8 mouse cellular contexts compared by ENCODE assay signal in genomic region chr8:91069834-91070233, GRCm38 (mm10). TPM values are rescaled to one million over a fixed set of nuclear protein-coding genes. Genes with fewer than 3 reads are reported as not detected.
DNase-seq lines count a peak whose midpoint lies in the region; ATAC-seq and TF ChIP-seq lines count a peak whose summit lies in the region.

Gene Rbl2 (plus strand): TSS chr8:91070057.

- H3K4me1 ChIP-seq in embryonic facial prominence, embryonic 14.5 days (ENCODE audit: control insufficient read depth, insufficient read depth, low read length), result peaks cover 6% of the 10 kb centered on the region; the same call in 1 of the 2 replicates
- peaks cover 2% of the 10 kb centered on the region; the same call in 1 of the 2 replicates for H3K4me1 ChIP-seq in heart, adult 2 months (ENCODE audit: control insufficient read depth, insufficient read depth, low read length)
- peaks cover 13% of the 10 kb centered on the region for H3K4me1 ChIP-seq in limb, embryonic 13.5 days
- H3K4me1 ChIP-seq in midbrain, embryonic 16.5 days (ENCODE audit: control insufficient read depth, insufficient read depth, low read length), result peaks cover 18% of the 10 kb centered on the region

- WGBS in embryonic facial prominence, embryonic 14.5 days, result under 1% methylated on average over 24 of the region's 25 CpGs
- WGBS in heart, adult 2 months, result 0% methylated on average over 25 of the region's 25 CpGs
- 0% methylated on average over 25 of the region's 25 CpGs for WGBS in limb, embryonic 13.5 days
- WGBS in midbrain, embryonic 16.5 days, result under 1% methylated on average over 25 of the region's 25 CpGs

- H3K27me3 ChIP-seq in embryonic facial prominence, embryonic 14.5 days (replicated peaks; ENCODE audit: control insufficient read depth, insufficient read depth, low read length), result no peaks in the 10 kb centered on the region
- no peaks in the 10 kb centered on the region for H3K27me3 ChIP-seq in heart, adult 2 months (ENCODE audit: control insufficient read depth, insufficient read depth, low read length)
- no peaks in the 10 kb centered on the region for H3K27me3 ChIP-seq in limb, embryonic 13.5 days
- H3K27me3 ChIP-seq in midbrain, embryonic 16.5 days (ENCODE audit: control insufficient read depth, insufficient read depth, low read depth, low read length), result no peaks in the 10 kb centered on the region

- 0 out of 2 replicates have a peak, but pooled peaks have one; percentile 40 for TF ChIP-seq POLR2A in heart, adult 2 months (IDR thresholded peaks at IDR 0.05; ENCODE audit: insufficient read depth, low read depth, low read length)

- H3K9ac ChIP-seq in embryonic facial prominence, embryonic 14.5 days (ENCODE audit: low read depth, low read length), result peak within 1 kb of the TSS; percentile 79
- H3K9ac ChIP-seq in heart, adult 2 months (ENCODE audit: low read depth, low read length), result peak within 1 kb of the TSS; percentile 93
- peak within 1 kb of the TSS; percentile 82 for H3K9ac ChIP-seq in limb, embryonic 13.5 days
- peak within 1 kb of the TSS; percentile 94 for H3K9ac ChIP-seq in midbrain, embryonic 16.5 days (ENCODE audit: low read depth, low read length)

- peak within 1 kb of the TSS; percentile 81 for H3K27ac ChIP-seq in embryonic facial prominence, embryonic 14.5 days (replicated peaks; ENCODE audit: low read depth, low read length)
- H3K27ac ChIP-seq in heart, adult 2 months, result peak within 1 kb of the TSS; percentile 87
- H3K27ac ChIP-seq in limb, embryonic 13.5 days, result peak within 1 kb of the TSS; percentile 67
- peak within 1 kb of the TSS; percentile 89 for H3K27ac ChIP-seq in midbrain, embryonic 16.5 days (ENCODE audit: low read length)

- peaks cover 4% of the 10 kb centered on the region; the same call in 1 of the 2 replicates for H3K36me3 ChIP-seq in embryonic facial prominence, embryonic 14.5 days (ENCODE audit: control insufficient read depth, insufficient read depth, low read length)
- no peaks in the 10 kb centered on the region for H3K36me3 ChIP-seq in heart, adult 2 months (ENCODE audit: control insufficient read depth, insufficient read depth, low read length)
- peaks cover 2% of the 10 kb centered on the region; the same call in 1 of the 2 replicates for H3K36me3 ChIP-seq in limb, embryonic 13.5 days
- no peaks in the 10 kb centered on the region for H3K36me3 ChIP-seq in midbrain, embryonic 16.5 days (ENCODE audit: control insufficient read depth, insufficient read depth, low read length)

- no peak for TF ChIP-seq CTCF in heart, adult 2 months (IDR thresholded peaks at IDR 0.05)

- peak; percentile 98 for ATAC-seq in embryonic facial prominence, embryonic 14.5 days (ENCODE audit: low read depth)
- peak; percentile 94 for ATAC-seq in limb, embryonic 13.5 days (ENCODE audit: low FRiP score, low read depth)
- peak; percentile 99 for ATAC-seq in midbrain, embryonic 16.5 days

- H3K9me3 ChIP-seq in embryonic facial prominence, embryonic 14.5 days (ENCODE audit: control insufficient read depth, low read length), result no peaks in the 10 kb centered on the region
- no peaks in the 10 kb centered on the region for H3K9me3 ChIP-seq in limb, embryonic 13.5 days
- H3K9me3 ChIP-seq in midbrain, embryonic 16.5 days (replicated peaks; ENCODE audit: control insufficient read depth, low read length, poor library complexity, severe bottlenecking), result no peaks in the 10 kb centered on the region

- peaks cover 5% of the 10 kb centered on the region for H3K79me2 ChIP-seq in heart, adult 2 months (replicated peaks; ENCODE audit: control insufficient read depth, insufficient read depth, low read length)

- intact Hi-C loops in heart, adult 2 months (cut with DNase I), result loop anchor here (1.0 to 5.0 kb wide), 2 partner anchors 64 to 242 kb away; partner anchors contain the start of genes Fto and Rpgrip1l

- peak within 1 kb of the TSS; percentile 62 for H3K4me2 ChIP-seq in embryonic facial prominence, embryonic 14.5 days (ENCODE audit: low read depth, low read length)
- peak within 1 kb of the TSS; percentile 64 for H3K4me2 ChIP-seq in limb, embryonic 13.5 days (replicated peaks)
- peak within 1 kb of the TSS; percentile 84 for H3K4me2 ChIP-seq in midbrain, embryonic 16.5 days (ENCODE audit: low read length)

- 0 out of 2 replicates have a peak, but pooled peaks have one; percentile 53 for TF ChIP-seq EP300 in heart, adult 2 months (IDR thresholded peaks at IDR 0.05; ENCODE audit: insufficient read depth, low read depth, low read length)

- H3K4me3 ChIP-seq in embryonic facial prominence, embryonic 14.5 days (ENCODE audit: low read depth, low read length), result peak within 1 kb of the TSS; percentile 83
- H3K4me3 ChIP-seq in heart, adult 2 months, result peak within 1 kb of the TSS; percentile 85
- H3K4me3 ChIP-seq in limb, embryonic 13.5 days, result peak within 1 kb of the TSS; percentile 64
- peak within 1 kb of the TSS; percentile 90 for H3K4me3 ChIP-seq in midbrain, embryonic 16.5 days (ENCODE audit: low read depth, low read length)

- DNase-seq in 3T3-L1 (ENCODE audit: low read depth, low spot score), result peak; percentile 95
- peak; percentile 92 to 95 for DNase-seq in adrenal gland, postnatal 4 days (ENCODE audit: low spot score in 2 of 2)
- DNase-seq in embryonic facial prominence, embryonic 14.5 days (ENCODE audit: low spot score), result peak; percentile 97
- peak; percentile 96 to 99 for DNase-seq in heart, adult 2 months
- DNase-seq in kidney, adult 8-10 months, result peak; percentile 95
- DNase-seq in spleen, postnatal 10 days (ENCODE audit: low spot score in 2 of 2), result peak; percentile 86 to 94

RNA-seq across cellular contexts. Expression of gene Rbl2, which starts in this region (rescaled TPM):
- total RNA-seq in adrenal gland, postnatal 4 days (2021), result 10 to 100 TPM; 36.9 to 37.6 TPM
- polyA plus RNA-seq in embryonic facial prominence, embryonic 14.5 days (2014; fragmentation: Nextera tagmentation; extraction: Ambion mirVana), result 20.6 and 21.6 TPM in 2 replicates
- 10 to 100 TPM; 30.4 to 41.7 TPM for total RNA-seq in heart, adult 2 months (2021)
- polyA plus RNA-seq in heart, adult 2 months (2012; rRNA removed), result 25.8 and 33.2 TPM in 2 replicates
- polyA plus RNA-seq in limb, embryonic 13.5 days (2015; fragmentation: Nextera tagmentation; extraction: Ambion mirVana), result 15.8 and 16.0 TPM in 2 replicates
- 22.5 and 26.3 TPM in 2 replicates for polyA plus RNA-seq in midbrain, embryonic 16.5 days (2015; fragmentation: Nextera tagmentation; extraction: Ambion mirVana)

Comparison
In these comparisons a context has a peak if more than half of its experiments do, and no peak if none do; other contexts are left out.
1. Peak in every context shown above with its lines: DNase-seq, ATAC-seq, H3K4me3 ChIP-seq and H3K27ac ChIP-seq.